Mouse (Mus musculus) erythroblast, embryonic 14.5 days (primary cell): ENCODE measurements at regions not wholly inside any gene's neighbourhood (a gene's known extent, or its start where the extent isn't known, plus 50 kb on each side); places are given as distances from the start of the nearest gene placed in this dataset.

Source experiments
- GATA1 ChIP-seq: IDR thresholded peaks from 2 replicates; pipeline ENCODE4 v1.6.1; 2012; ENCODE audit warnings: low read length, inconsistent platforms, mixed read lengths
- TAL1 ChIP-seq: IDR thresholded peaks from 3 replicates; pipeline ENCODE4 v1.6.1; 2012; ENCODE audit warnings: low read length, inconsistent platforms, mixed read lengths

DNA sequence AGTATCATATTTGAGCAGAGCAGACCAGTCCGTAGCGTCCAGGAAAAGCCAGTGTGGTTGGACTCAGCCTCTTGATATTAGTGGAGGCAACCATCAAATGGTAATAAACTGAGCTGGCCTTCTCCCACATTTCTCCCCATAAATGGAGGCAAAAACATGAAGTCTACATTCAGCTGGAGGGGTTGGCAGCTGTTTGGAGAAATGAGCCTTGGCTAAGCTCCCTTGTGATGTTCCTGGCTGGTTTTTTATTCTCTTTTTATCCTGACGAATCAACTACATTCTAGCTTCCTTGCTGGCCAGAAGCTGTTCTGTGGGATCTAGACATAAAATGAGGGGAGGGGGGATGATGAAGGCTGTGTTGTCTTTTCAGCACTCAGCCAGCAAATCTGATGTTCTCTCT is 57.6 kb upstream of the Plcl2 start:
- TF ChIP-seq TAL1 (no peak), GATA1 (no peak)
